Mouse (Mus musculus) erythroid progenitor cell, adult 5-6 weeks (primary cell): ENCODE results near the gene Cyp2u1. TPM values are rescaled to one million over a fixed set of nuclear protein-coding genes. Genes with fewer than 3 reads are reported as not detected.

Source experiments
- ATAC-seq: replicated peaks from 2 replicates; pipeline ENCODE4 v1.8.0; 2016; ENCODE audit warnings: moderate number of reproducible peaks, mild to moderate bottlenecking, moderate TSS enrichment, inconsistent platforms; ENCODE audit not compliant: poor library complexity, low FRiP score, severe bottlenecking
- total RNA-seq, 2 experiments: library from RNA; stranded (forward) in 1 of 2; stranded (reverse) in 1 of 2; fragments of 150-400 nt in 1 of 2; fragments of 186-747, 209-891 nt in 1 of 2; gene quantifications; 2 replicates each; pipeline versions ENCODE4 v1.2.3 to v1.2.4; 2015 to 2017; ENCODE audit warnings: low replicate concordance in 2 of 2

The Cyp2u1 gene
- total RNA-seq, 2 experiments from 2014 or later = 1.7 TPM; not detected in 1

DNA sequence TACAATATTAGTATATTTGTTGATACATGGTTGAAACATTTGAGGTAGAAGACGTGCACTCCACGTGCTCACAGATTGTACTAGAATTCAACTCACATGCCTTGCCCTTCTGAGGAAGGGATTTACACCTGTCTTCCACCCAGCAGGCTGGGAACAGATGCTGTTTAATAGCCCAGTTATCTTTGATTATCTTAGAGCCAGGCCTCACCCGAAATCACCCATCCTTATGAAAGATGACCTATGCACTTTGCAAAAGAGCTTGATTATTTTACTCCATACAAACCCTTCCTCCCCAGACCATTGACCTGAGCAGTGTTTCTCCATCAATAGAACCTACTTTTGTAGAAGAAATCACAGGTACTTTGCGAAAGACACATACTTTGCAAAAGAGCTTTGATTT lies 7.5 kb upstream of the Cyp2u1 start:
- no peak for ATAC-seq

DNA sequence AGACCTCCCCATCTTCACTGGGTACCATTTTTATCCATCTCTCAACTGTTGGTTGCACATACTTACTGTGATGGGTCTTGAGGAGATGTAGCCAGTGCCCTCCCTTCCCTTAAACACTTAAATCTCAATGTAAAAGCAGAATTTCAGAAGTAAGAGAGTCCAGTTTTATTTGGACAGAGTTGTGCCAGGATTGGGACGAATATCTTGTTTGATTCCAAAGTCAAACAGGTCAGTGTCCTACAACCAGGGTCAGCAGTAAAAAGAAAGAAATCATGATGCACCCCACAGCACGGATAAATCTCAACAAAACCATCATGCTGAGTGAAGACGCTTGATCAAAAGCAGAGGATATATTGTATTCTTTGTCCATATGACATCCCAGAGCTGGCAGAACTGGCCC lies 4.8 kb upstream of the Cyp2u1 start:
- no peak for ATAC-seq

DNA sequence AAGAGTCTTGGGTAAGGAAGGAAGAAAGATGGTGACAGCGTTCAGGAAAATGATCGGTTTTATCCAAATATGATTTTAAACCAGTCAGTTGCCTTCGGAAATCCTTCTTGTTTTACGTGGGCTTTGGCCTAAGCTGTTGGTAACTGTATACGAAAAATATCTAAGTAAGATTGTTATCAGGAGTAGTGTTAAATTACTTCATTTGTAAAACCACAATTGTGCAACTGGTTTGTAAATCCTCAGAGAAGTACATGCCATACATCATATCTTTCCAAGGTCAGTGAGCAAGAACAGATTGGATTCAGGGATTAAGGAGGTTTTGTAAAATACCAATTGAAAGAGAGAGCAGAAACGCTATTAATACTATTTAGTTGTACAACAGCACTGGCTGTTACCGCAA lies 3.2 kb upstream of the Cyp2u1 start:
- ATAC-seq = no peak

- ATAC-seq = no peak
These were observed 290 bp upstream of the Cyp2u1 start for GRCm38 (mm10) chr3:131303320-131303714.

DNA sequence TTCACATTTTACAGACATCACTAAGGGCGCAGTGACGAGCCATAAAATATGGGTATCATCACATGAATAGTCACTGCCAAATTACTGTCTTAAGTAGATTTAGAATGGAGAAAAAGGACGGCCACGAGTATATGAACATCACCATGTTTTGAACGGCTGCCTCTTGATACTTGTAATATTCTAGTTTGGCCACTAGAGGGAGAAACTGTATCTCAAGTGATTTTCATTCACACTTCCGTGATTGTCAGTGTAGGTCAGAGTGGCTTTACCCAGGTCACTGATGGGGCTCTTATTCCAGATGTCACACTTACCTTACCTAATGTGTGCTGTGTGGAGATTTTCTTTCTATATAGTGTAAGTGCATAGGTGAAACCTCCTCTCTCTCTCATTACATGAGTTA lies 3.1 kb downstream of the Cyp2u1 start:
- ATAC-seq = no peak

- no peak for ATAC-seq
These were observed 3.9 kb downstream of the Cyp2u1 start for GRCm38 (mm10) chr3:131299078-131299477.

DNA sequence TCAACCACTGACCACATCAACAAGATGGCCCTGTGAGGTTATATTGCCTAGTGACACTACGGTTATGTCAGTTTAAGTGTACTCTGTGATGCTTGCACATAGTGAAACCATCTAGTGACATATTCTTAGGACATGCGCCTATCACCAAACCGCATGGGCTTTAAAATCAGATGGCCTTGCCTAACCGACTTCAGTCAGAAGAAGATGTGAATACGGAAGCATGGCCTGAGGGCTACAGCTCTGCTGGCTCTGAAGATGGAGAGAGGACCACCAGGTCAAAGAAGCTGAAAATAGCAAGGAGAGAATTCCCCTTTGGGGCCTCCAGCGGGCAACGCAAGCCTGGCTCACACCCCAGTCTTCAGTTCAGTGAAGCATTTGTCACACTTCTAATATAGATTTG lies 6.1 kb downstream of the Cyp2u1 start:
- no peak for ATAC-seq

DNA sequence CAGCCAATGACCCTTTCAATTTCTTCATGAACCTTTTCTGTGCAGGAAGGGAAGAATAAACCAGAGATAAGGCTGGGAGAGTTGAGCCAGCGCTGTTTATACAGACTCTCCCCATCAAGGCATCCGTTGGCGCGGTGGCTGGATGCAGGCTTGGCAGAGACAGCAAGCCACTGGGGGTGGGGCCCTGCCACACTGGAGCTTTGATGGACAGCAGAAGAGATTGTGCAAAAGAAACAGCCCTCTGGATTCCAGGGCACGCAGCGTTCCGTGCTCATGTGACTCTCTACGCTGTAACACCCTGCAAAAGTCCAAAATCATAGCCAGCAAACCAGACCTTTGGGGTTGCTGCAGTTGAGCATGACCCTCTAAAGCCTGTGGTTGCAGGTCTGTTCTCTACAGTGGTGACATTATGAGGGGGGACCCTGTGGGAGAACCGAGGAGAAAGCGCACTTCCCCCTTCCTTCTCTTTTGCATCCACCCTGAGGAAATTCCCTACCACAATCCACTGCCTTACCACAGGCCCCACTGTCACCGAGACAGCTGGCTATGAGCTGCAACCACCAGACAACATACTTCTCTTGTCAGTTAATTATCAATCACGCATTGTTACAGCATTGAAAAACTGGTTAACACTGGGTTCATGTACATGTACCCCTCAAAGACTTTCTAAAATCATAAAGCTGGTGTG lies 7.4 kb downstream of the Cyp2u1 start:
- ATAC-seq = no peak

GRCm38 (mm10) chr3:131294503-131294902 lies 8.5 kb downstream of the Cyp2u1 start:
- no peak for ATAC-seq

- ATAC-seq = no peak
These were observed 10.1 kb downstream of the Cyp2u1 start for GRCm38 (mm10) chr3:131292959-131293358.

DNA sequence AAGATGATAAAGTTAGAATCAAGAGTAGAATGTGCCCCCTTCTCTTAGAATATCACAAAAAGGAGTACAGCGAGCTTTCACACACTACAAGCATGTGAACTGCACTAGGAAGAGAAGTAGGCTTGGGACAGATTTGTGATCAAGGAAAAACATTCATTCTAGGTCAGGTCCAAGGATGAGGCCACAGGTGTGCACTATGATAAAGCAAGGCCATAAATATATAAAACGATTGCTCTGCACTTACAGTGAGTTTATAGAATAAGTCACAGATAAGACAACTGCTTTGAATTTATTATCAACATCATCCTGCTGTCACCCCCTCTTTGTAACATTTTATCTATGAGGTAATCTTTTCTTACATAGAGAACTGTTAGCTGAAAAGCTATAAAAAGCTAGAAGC lies 10.7 kb downstream of the Cyp2u1 start:
- ATAC-seq = no peak

- no peak for ATAC-seq
These were observed 11.1 kb downstream of the Cyp2u1 start for GRCm38 (mm10) chr3:131291890-131292289.

DNA sequence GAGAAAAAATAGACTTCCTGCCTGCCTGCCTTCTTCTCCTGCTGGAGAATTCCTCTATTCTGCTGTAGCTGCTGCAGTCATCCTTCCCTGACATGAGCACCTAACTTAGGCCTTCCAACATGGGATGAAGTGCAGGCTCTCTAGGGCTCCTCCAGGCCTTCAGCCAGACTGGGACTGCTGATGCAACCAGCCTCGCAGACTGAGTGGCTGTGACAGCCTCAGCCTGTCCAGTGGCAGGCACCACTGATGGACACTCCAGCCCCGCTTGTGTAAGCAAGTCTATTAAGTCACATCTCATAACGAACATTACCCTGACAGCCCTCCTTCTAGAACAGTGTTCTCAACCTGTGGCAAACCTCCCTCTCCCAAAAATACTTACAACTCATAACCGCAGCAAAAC lies 28.9 kb downstream of the Cyp2u1 start:
- ATAC-seq = no peak

DNA sequence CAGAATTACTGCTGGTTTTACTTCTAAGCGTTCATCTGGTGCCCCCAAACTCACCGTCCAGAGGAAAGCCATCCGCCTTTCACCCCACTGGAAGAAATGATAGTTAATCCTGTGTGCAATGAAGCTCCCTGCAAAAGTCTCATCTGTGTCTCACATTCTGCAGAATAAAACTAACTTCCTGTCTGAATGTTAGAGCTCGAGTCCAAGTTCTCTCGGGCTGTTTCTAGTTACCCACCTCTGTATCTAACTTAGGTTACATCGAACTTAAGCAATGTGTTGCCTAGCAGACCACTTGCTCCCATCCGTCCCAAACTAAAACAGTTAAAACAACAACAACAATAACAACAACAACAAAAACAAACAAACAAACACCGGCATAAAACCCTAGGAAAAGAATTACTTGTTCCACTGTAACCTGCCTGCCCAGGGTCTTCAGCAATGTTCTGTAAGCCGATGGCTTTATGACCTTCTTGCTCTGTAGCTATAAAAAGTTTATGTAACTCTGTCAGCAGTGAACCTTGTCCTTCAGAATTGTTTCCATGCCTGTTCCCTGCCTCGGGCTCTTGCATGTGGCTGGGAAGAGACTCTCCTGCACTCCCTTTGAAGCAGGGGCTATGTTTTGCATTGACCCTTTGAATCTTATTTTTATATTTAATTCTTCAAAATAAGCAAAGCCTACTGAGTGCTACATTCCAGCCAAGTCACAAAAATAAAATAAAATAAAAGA lies 30.5 kb downstream of the Cyp2u1 start:
- ATAC-seq = no peak

GRCm38 (mm10) chr3:131271559-131272373 lies 31.3 kb downstream of the Cyp2u1 start, which contains the start of gene Hadh:
Gene Hadh (minus strand): TSS chr3:131272101.
- peak; percentile 71 for ATAC-seq

DNA sequence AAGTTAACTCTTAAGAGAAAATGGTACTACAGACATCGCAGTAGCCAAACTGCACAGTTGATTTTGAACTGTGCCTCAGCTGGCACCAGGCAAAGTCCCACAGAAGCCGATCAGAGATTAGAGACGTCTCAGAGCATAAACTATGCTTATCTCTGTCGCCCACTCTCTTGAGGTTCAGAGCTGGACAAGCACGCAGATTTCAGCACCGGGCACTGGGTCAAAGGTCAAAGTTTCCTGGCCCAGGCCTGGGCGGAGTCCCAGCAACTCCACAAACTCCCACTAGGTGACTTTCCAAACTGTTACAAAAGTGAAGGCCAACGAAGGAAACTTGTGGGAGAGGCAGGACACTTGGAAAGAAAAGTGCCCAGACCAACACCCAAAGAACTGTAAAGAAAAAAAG lies 31.9 kb downstream of the Cyp2u1 start:
- no peak for ATAC-seq

DNA sequence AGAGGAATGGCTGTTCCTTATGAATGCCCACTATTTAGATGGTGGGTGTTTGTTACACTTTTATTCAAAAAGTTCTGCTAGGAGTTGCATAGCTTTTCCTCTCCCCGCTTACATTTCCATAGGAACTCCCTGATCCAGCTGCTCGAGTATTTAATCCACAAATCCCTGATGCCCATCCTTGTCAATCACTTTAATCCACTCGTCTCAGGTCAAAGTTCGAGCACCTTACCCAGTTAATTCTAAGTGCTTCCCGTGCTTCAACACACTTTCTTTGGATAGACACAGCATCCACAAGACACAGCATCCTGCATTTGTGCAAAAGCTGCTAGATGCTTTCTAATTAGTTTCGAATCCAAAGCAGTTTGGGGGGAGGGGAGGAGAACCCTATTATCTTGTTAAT lies 32.6 kb downstream of the Cyp2u1 start:
- no peak for ATAC-seq

DNA sequence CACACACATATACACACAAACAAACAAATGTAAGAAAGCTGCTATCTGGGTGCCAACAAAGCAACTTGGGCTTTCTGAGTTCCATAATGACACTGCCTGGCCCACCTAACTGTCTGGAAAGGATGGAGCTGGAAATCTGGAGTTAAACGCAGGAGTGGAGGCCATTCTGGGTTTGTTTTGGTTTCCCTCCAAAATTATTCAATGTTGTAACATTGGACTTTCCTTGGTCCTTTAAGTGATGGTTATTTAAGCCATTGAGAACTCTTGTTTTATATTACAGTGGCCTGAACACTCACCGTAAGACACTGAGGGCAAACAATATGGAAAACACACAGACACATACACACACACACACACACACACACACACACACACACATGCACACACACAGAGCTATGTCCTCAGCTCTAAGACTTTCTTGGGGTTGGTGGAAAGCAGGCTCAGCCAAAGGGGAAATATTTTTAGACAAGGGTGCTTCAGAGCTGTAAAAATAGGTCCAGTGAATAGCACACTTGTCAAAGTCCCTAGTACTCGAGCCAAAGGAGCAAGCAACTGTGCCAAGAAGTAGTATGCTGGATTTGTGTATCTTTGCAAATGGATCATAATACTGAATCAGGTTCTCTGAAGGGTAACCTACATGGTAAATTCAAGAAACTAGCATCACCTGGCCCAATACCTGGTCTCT lies 36.5 kb downstream of the Cyp2u1 start:
- ATAC-seq = no peak

- ATAC-seq = no peak
These were observed 37.5 kb downstream of the Cyp2u1 start for GRCm38 (mm10) chr3:131265516-131265915.
